Mouse (Mus musculus): ENCODE results near the gene Ccdc107.
A peak's percentile ranks its signal among the peaks of the same experiment; 100 is the strongest.
"Not testable (repeated sequence)": the region's sequence is repeated elsewhere in the genome, so short reads cannot be mapped to it uniquely, and the experiment has no call there.

The Ccdc107 gene

DNA sequence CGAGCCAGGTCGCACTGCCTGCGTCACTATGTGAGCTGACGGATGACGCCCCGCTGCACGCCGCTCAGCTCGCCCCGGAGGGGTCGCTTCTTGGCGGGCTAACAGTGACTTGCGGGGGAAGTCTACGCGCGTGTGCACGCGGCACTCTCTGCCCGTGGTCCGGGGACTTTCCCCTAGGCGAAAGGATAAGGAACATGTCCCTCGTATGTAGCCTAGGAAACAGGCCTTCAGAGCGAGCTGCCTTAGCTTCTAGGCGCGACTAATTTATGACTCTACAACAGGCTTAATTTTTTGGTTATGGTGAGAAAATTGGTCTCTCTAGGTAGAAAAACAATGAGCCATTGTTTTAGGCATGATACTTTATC lies at the start of gene Ccdc107:
Ccdc107 (plus strand) TSS at position 80 of the 365 bp plus-strand sequence.
- peak; percentile 93 for DNase-seq

DNA sequence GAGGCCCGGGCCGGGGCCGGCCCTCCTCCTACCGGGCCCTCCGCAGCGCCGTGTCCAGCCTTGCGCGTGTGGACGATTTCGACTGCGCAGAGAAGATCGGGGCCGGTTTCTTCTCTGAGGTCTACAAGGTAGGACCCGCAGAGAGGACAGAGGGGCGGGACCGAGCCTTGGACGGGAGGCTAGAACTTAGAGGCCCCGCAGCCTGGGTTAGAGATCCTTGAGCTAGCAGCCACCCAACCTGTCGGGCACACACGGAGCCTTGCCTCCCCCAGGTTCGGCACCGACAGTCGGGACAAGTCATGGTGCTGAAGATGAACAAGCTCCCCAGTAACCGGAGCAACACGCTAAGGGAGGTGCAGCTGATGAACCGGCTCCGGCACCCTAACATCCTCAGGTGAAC lies 49.2 kb upstream of the Ccdc107 start:
- DNase-seq: no peak

DNA sequence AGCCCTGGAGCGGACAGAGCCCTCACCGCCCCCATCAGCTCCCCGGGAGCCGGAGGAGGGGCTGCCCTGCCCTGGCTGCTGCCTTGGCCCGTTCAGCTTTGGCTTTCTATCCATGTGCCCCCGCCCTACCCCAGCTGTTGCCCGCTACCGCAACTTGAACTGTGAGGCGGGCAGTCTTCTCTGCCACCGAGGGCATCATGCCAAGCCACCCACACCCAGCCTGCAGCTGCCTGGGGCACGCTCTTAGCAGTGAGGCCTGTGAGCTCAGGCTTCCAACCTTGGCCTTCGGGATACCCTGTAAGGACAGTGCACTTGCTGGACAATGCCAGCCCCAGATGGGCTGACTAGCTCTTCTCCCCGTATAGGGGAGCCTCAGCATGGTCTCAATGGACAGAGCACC lies 45.4 kb upstream of the Ccdc107 start:
- no peak for DNase-seq

DNA sequence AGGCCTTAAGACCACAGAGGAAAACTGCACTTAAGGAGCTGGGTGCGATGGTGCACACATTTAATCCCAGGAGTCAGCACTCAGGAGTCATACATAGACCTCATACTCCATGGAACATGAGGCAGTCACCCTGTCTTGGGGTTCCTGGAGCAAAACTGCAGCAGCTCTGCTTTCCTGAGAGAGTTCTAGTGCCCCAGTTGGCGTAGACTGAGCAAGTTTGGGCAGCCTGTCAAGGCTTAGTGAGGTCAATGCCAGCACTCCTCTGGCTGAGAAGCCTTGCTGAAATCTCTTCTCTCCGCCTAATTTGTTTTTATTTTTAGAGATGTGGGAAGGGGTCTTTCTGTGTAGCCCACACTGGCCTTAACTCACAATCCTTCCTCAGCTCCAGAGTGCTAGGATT lies 44.1 kb upstream of the Ccdc107 start:
- DNase-seq: no peak

DNA sequence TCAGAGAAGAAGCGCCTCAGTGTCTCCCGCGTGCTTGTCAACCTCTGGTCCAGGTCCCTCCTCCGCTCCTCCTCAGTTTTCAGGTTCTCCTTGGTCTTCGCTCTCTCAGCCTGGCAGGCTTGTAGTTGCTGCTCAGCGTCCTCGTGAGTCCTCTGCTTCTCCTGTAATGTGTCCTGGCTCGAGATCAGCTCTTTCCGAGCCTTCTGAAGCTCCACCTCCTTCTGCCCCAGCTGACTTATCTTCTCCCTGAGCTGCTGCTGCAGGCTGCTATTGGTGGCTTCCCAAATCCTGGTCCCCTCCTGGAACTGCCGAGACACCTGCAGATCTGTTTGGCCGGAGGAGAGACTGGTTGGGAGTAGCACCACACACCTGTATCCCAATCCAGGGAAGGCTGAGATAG lies 40.4 kb upstream of the Ccdc107 start:
- DNase-seq: no peak

DNA sequence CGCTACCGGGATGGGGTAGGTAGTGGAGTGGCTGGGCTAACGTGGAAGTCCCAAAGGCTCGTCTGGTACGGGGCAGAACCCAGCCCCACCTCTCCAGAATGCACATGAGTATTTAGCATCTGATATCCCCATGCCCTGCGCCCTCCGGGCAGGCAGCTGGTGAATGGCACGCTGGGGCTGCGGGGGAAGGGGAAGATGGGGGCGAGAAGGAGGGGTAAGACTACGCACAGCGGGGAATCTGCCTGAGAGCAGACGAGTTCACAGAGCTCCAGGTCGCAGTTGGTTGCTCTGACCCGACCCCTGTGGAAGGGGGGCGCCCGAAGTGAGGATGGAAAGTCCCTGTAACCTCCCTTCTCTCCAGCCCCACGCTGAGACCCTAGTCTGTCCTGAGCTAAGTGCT lies 39.3 kb upstream of the Ccdc107 start:
- DNase-seq: no peak

DNA sequence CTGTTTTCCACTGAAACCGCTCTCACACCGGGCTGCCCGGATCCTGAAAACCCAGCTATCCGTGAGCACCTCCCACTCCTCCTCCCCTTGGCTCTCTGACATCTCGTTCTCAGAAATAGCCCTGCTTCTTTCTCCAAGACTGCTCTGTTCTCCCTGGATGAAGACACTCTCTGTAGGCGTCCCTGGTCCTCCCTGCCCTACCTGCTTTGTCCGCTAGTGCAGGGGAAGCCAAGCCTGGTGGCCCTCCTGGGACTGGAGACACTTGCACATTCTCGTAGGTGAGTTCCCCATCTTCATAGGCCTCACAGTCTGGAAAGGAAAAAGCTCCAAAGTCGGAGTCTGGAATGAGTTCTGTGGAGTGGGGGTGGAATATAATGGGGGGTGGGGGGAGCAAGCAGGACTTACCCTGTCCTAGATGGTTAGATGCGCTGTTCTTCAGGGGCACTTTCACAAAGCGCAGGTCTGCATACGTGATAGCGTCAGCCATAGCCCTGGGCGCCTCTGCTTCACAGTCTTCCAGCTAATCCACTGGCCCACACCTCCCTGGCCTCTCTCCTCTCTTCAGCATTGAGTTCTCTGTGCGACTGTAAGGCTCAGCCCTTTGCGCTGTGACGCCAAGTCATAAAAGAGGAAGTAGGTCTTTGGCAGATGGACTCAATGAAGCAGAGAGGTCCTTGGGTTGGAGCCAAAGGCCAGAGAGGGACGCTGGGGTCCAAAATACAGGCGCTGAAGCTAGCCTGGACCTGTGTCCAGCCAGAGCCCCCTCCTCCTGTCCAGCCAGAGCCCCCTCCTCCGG lies 38.5 kb upstream of the Ccdc107 start, which contains the start of gene Cd72:
Cd72 (minus strand) TSS at position 588 of the 796 bp plus-strand sequence.
- no peak for DNase-seq

DNA sequence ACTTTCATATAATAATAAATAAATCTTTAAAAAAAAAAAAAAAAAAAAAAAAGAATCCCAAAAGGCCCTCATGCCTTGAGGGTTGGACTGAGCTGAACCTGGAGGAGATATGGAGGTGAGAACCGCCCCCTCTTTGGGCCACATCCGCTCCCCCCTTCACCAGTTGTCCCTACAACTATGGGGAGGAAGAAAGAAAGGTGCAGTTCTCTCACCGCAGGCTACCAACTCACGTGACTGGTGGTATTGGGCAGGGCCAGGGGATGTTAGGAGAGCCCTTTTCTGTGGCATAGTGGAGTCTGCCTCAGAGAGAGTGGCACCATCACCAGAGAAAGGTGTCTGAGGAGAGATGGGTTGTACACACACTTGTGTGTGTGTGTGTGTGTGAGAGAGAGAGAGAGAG lies 36.2 kb upstream of the Ccdc107 start:
- DNase-seq: no peak

DNA sequence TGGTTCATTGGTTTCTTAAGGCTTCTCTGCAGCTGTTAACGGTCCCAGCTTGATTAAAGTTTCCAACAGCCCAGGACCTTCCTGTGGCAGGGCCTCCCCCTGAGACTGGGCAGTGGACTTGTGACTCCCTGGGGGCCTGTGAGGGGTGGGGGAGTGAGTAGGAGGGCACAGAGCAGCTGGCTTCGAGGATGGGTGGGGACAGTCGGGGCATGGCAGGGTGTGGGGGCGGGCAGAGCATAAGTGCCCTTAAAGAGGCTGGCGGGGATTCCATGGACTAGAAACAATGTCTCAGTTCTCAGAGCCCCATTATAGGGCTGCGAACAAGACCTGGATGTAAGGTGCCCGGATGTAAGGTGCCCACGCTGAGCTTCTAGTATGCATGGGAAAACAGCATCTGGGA lies 35.6 kb upstream of the Ccdc107 start:
- no peak for DNase-seq

DNA sequence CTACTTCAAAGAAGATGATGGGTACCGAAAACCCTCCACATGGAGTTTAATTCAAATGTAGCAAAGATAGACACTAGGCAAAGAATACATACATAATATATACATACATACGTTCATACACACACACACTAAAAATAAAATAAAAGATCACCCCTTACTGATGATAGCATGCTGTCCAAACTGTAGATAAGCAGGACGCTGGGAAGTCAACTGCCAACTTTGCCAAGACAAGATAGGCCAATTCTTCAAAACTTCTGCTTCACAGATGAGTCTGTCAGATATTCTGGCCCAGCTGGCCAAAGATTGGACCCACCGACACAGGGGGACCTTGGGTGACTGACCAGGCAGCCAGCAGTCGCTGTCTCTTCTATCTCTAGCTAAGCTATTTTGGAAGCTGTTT lies 29.6 kb upstream of the Ccdc107 start:
- DNase-seq: no peak

DNA sequence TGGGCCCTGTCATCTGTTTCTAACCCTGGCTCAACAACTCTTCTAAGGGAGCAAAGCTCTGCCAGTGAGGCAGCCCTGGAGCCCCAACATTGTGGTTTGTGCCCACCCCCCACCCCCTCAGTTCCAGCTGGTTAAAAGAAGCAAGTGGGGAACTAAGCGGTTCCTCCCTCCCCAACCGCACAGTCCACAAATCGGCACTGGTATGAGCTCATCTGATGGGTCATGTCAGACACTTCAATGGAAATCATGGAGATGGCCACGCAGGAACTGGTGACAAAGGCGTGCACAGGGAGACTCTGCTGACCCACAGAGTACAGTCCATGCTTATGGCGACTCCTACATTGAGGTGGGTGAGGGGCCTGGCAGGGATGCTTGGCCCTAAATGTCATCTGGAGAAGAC lies 26.8 kb upstream of the Ccdc107 start:
- DNase-seq: no peak

DNA sequence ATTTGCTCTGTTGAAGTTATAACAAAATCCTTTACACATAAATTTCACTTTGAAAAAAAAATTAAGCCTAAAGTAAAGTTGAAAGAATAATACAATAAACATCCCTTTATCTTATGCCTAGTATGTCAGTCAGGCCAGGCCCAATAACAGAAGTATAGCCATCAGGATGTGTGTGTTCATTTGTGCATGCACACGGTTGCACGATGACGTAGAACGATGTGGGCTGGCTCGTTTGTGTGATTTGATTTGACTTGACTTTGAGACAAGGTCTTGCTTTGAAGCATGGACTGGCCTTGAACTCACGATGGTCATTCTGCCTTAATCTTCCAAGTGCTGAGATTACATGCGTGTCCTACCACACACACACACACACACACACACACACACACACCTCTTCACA lies 25.8 kb upstream of the Ccdc107 start:
- DNase-seq: no peak

DNA sequence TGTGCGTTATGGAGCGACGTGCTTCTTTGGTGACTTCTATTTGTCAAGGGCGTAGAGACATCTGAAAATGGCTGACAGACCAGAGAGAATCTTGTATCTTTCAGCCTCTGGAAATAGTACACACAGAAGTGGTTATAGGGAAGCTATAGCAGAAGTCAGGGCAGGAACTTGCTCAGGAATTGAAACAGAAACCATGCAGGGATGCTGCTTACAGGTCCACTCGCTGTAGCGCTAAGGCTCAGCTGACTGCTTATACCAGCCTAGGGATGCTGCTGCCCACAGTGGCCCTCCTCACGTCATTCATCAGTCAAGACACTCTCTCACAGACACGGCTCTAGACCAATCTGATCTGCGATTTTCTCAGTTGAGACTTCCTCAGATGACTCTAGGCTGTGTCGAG lies 22.4 kb upstream of the Ccdc107 start:
- DNase-seq: no peak

DNA sequence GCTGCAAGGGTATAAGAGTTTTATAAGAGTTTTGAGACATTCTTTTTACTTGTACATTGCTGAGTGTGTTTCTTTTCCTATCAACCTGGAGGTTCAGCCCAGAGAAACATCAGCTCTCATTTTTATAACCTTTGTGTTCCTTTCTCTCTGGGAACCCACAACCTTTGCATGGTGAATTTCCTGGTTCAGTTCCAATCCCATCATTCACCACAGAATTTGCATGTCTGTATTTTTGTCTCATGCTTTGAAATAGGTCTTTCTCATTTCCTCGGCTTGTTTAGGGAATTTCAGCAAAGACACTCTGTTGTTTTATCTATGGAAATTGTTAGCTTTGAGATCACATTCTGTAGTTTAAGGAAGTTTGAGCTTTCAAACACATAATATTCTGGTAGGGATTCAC lies 19.1 kb upstream of the Ccdc107 start:
- no peak for DNase-seq

DNA sequence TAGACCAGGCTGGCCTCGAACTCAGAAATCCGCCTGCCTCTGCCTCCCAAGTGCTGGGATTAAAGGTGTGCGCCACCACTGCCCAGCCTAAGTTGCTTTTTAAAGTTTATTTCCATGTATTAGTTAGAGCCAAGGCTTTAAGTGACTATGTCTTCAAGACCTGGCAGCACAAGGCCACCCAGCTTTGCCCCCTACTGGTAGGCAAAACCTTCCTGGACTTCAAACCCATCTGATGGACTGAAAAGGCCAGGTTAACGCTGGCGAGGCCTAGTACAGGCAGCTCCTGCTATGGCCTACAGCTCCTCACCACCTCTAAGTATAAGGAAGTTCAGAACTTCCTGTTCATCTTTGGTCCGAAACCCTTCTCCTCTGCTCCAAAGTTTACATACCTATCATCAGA lies 16.1 kb upstream of the Ccdc107 start:
- no peak for DNase-seq

DNA sequence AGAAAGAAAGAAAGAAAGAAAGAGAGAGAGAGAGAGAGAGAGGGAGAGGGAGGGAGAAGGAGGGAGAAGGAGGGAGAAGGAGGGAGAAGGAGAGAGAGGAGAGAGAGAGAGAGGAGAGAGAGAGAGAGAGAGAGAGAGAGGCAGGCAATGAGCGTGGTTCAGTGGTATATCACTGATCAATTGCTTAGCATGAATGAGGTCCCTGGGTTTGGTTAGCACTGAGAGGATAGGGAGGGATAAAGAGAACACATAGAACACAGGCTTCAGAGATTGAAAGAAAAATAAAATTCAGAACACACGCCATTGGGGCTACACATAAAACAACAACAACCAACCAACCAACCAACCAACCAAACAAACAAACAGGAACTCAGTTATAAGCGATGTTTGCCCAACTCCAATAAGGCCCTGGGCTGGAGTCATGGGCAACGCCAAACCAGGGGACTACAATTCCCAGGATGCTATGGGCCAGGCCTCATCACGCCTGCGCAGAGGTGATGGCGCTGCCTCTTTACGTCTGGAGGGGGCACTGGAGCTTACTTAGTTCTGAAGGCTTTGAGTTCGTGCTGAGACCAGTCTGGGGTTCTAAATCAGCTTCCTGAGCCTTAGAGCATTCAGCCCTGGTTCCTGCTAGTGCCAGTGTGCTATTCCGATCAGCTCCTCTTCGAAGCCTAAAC lies 14.7 kb upstream of the Ccdc107 start:
- DNase-seq: peak; percentile 83

DNA sequence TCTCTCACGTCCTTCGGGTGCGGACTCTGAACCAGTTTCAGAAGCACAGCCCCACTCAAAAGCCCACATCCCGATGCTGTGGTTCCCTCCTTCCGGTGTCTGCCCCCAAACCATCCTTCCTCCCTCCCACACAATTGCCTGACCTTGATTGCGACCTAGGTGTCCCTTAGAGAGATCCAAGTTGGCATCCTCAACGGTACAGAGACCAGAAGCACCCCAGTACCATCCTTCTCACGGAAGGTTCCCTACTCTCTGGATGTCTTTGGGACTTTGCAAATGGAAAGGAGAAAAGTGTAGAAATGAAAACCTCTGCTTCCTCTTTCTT lies 14.2 kb upstream of the Ccdc107 start:
- no peak for DNase-seq

DNA sequence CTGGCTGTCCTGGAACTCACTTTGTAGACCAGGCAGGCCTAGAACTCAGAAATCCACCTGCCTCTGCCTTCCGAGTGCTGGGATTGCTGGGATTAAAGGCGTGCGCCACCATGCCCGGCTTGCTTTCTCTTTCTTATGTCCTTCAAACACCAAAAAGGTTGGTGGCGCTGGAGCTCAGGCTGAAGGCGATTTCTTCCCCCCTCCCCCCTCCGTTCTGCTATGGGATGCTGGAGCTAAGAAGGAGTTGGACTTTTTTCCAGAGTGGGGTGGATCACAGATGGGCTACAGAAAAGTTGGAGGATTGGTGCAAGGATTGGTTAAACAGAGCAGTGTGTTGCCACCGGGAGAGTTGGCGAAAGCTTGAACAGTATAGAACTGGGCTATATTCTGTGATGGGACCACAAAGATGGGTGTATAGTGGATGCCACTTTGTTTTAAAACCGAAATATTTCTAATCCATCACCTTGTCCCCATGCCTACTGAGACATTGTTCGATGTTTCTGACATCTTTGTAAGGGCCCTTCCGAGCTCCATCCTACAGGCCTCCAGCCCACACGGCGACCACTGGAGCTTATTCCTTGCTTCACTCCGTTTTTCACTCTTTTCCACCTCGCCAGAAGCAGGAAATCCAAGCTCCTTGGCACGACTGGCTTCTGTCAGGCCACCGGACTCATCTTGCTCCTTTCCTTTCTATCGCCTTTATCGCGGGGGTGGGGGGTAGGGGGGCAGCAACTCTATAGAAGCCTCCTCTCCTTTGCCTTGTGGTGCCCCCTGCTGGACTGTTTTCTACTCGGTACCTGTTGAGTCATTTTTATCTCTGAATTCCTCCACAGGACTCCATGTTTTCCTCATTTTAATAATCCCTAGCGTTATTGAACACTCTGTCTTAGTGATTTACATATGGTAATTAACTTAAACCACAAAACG lies 13.5 kb upstream of the Ccdc107 start:
- no peak for DNase-seq

DNA sequence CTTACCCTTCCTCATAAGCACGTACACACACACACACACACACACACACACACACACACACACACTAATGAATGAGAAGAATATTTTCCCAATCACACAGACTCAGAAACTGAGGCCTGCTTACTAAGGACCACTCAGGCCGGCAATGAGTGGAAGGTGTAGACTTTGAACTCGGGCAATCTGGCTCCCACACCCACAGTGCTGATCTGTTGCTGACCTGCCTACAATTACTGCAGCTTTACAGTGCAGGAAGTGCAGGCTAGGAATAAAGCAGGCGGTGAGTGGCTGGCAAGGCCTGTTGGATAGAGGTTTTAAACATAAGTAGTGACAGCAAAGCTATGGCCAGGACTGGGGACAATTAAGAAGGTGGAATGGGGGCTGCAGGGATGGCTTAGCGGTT lies 11.7 kb upstream of the Ccdc107 start:
- DNase-seq: no peak

DNA sequence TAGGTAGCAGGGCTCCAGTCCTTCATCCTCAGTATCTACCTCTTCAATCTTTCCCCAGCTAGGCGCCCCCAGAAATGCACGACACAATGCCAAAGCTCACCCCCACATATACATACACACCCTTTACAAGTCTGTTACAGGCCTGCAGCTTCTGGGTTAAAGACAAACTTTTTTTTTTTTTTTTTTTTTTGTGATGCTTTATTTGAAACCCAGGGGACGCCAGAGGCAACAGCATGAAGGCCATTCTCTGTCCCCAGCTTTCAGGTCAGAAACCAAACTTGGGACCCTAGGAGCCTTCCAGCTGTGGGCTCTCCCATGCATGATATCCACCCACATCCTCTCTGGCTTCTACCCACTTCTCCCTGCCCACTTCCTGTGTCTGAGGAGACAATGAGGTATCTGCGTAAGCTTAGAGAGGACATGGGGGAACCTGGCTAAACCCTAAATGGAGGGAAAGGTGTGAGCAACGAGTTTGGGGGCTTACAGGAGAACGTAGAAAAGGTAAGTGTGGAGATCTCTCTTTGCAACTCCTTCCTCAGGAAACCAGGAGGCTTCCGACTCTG lies 10.7 kb upstream of the Ccdc107 start:
- no peak for DNase-seq

DNA sequence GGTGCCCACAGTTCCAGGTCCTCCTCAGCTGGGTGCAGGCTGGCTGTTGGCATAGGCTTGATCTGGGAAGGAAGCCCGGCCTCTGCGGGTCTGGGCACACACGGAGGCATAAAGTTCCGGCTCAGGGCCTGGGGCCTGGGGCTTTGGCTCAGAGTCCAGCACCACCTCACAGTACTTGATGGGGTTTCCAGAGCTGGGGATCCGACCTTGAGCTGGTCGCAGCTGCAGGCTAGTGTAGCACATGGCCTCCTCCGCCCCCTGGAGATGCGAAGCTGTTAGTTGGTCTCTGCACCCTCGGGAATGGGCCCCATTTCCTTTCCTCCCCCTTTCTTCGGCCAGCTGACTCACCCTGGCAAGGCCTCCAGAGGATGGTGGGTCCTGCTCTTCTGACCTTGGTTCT lies 10.1 kb upstream of the Ccdc107 start:
- no peak for DNase-seq

DNA sequence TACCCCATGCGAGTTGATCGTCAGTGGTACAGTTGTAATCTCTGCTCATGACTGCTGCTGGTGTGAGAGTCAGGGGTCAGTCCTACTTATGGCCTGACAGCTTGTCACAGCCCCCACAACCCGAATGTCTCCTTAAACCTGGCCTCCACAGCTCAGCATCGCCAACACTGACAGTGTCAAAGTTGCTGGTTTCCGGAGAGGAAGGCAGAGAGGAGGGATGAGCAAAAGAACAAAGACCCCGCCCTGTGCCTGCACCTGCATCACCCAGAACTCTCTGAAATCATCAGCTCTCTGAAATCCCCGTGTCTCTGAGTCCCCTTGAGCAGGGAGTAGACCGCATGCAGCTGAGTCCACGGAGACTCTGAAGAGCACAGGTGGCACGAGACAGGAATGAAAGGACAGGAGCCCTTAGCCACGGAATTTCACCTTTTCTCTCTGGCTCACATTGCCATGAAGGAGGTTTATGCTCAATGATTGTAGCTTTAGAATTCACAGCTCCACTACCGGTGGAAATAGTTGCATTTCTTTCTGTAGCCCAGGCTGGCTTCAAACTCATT lies 9.1 kb upstream of the Ccdc107 start, which contains the start of gene Sit1:
Sit1 (minus strand) TSS at position 200 of the 557 bp plus-strand sequence.
- DNase-seq: no peak

DNA sequence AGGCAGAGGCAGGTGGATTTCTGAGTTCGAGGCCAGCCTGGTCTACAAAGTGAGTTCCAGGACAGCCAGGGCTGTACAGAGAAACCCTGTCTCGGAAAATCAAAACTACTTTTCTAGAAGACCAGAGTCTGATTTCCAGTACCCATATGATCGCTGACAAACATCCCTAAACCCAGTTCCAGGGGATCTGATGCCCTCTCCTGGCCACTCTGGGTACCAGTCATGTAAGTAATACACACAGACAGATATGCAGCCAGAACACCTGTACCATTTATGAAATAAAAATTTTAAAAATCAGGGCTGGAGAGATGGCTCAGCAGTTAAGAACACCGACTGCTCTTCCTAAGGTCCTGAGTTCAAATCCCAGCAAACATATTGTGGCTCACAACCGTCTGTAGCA lies 7.0 kb upstream of the Ccdc107 start:
- not testable (repeated sequence) for DNase-seq
